Mouse (Mus musculus) midbrain, embryonic 14.5 days (tissue): ENCODE data around the gene Sytl1. TPM values are rescaled to one million over a fixed set of nuclear protein-coding genes. Genes with fewer than 3 reads are reported as not detected.

ENCODE experiments used
- ATAC-seq: fragments of 200-750 bp; cut with Nextera tagmentation; 2 replicates; pipeline ENCODE4 v1.8.0; 2017; ENCODE audit warnings: moderate number of reproducible peaks, moderate library complexity; ENCODE audit not compliant: low FRiP score, low TSS enrichment
- DNase-seq: peaks from one replicate; pipeline ENCODE4 v3.0.0-alpha.2; 2015
- H3K27ac ChIP-seq: fragments of 300-500 bp; sonication (generic); replicated peaks from 2 replicates; pipeline ENCODE4 v1.5.1; 2014; ENCODE audit warnings: mild to moderate bottlenecking, low read depth, low read length, moderate library complexity
- H3K27me3 ChIP-seq: fragments of 300-500 bp; sonication (generic); 2 replicates; pipeline ENCODE4 v1.6.1; 2014; ENCODE audit warnings: low read length, control low read depth, mixed read lengths; ENCODE audit not compliant: control insufficient read depth, insufficient read depth
- H3K36me3 ChIP-seq: fragments of 300-500 bp; sonication (generic); 2 replicates; pipeline ENCODE4 v1.6.1; 2014; ENCODE audit warnings: low read length, control low read depth; ENCODE audit not compliant: control insufficient read depth, insufficient read depth
- H3K4me1 ChIP-seq: fragments of 300-500 bp; sonication (generic); 2 replicates; pipeline ENCODE4 v1.6.1; 2014; ENCODE audit warnings: mild to moderate bottlenecking, antibody characterized with exemption, low read length, control low read depth; ENCODE audit not compliant: control insufficient read depth, insufficient read depth
- H3K4me2 ChIP-seq: fragments of 300-500 bp; sonication (generic); 2 replicates; pipeline ENCODE4 v1.6.1; 2014; ENCODE audit warnings: mild to moderate bottlenecking, low read length, moderate library complexity
- H3K4me3 ChIP-seq: fragments of 300-500 bp; sonication (generic); replicated peaks from 2 replicates; pipeline ENCODE4 v1.5.1; 2014; ENCODE audit warnings: low read depth, low read length
- H3K9ac ChIP-seq: fragments of 300-500 bp; sonication (generic); replicated peaks from 2 replicates; pipeline ENCODE4 v1.6.1; 2014; ENCODE audit warnings: mild to moderate bottlenecking, low read length, moderate library complexity
- H3K9me3 ChIP-seq: fragments of 300-500 bp; sonication (generic); 2 replicates; pipeline ENCODE4 v1.6.1; 2016; ENCODE audit warnings: low read length, control low read depth, mixed read lengths; ENCODE audit not compliant: control insufficient read depth
- WGBS: fragments of 180-500 bp; shearing (Covaris S2); extraction: QIAGEN DNeasy Blood & Tissue Kit; methylation state at CpG from one replicate; pipeline ENCODE4 v1.1.7; 2014; 5-methylcytosine and 5-hydroxymethylcytosine counted together
- polyA plus RNA-seq: library from polyadenylated mRNA; unstranded; fragments of >200 nt; fragmentation: Nextera tagmentation; extraction: Ambion mirVana; gene quantifications from 2 replicates; pipeline ENCODE4 v1.2.1, GENCODE M21; 2014

Gene Sytl1
- polyA plus RNA-seq, 1 experiment from 2014 or later, result 0.25 TPM

GRCm38 (mm10) chr4:133270929-133271328, 8.0 kb upstream of the Sytl1 start:
- Histone ChIP-seq H3K9ac (no peak overlapping the region), H3K4me1 (peaks cover 2% of the 10 kb centered on the region; the same call in 1 of the 2 replicates), H3K27ac (no peak overlapping the region), H3K4me3 (no peak overlapping the region), H3K9me3 (no peaks in the 10 kb centered on the region), H3K36me3 (peaks cover 50% of the 10 kb centered on the region), H3K4me2 (no peak overlapping the region), H3K27me3 (no peaks in the 10 kb centered on the region)
- no peak for ATAC-seq
- DNase-seq, result no peak
- 93% methylated on average over 9 of the region's 9 CpGs for WGBS

DNA sequence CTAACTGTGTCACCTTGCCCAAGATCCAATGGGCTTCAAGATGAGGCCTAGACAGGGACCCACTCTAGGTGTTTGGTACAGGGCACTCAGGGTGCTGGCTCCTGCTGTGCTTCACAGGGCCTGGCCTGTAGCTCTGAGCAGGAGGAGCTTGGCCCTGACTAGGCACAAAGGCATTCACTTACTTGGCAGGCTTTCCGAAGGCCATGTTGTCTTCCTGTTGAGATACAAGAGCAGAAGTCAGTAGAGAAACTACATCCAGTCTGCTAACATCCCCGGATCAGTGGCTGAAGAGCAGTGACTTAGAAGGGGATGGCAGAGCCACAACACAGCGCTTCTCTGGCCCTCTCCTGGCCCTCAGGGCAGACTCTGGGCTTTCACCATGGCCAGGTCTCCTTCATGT, 6.7 kb upstream of the Sytl1 start:
- Histone ChIP-seq H3K27ac (no peak overlapping the region), H3K36me3 (peaks cover 62% of the 10 kb centered on the region), H3K9me3 (0 out of 2 replicates have a peak, but pooled peaks cover under 1% of the 10 kb centered on the region), H3K9ac (no peak overlapping the region), H3K27me3 (no peaks in the 10 kb centered on the region), H3K4me2 (no peak overlapping the region), H3K4me1 (no peaks in the 10 kb centered on the region), H3K4me3 (no peak overlapping the region)
- WGBS, result 93% methylated on average over 3 of the region's 3 CpGs
- ATAC-seq, result no peak
- no peak for DNase-seq

DNA sequence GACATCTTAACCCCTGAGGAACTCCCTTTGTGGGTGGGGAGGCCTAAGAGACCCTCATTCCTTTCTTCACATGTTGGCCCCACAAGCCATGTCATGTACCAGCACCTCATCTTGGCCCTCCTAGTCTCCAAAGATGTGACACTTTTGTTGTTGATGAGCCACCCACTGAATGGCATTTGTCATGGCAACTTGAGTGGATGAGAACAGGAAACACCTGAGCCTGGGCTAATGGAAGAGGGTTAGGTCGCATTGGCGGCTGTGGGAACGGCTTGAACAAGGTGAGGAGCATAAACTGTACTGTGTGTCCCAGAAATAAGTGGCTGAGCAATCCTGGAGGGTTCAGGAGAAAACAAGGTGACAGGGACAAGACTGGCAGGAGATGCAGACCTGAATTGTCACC, 6.0 kb upstream of the Sytl1 start:
- no peak overlapping the region for H3K4me2 ChIP-seq
- peaks cover 65% of the 10 kb centered on the region for H3K36me3 ChIP-seq
- ATAC-seq (no peak), DNase-seq (no peak)
- no peaks in the 10 kb centered on the region for H3K27me3 ChIP-seq
- 0 out of 2 replicates have a peak, but pooled peaks cover 4% of the 10 kb centered on the region for H3K9me3 ChIP-seq
- WGBS, result 98% methylated on average over 3 of the region's 3 CpGs
- no peak overlapping the region for H3K27ac ChIP-seq
- H3K4me1 ChIP-seq, result no peaks in the 10 kb centered on the region
- no peak overlapping the region for H3K9ac ChIP-seq
- no peak overlapping the region for H3K4me3 ChIP-seq

GRCm38 (mm10) chr4:133266248-133266880, 3.5 kb upstream of the Sytl1 start:
- Histone ChIP-seq H3K4me1 (no peaks in the 10 kb centered on the region), H3K4me2 (no peak overlapping the region), H3K9ac (no peak overlapping the region), H3K4me3 (no peak overlapping the region), H3K36me3 (peaks cover 65% of the 10 kb centered on the region), H3K27me3 (no peaks in the 10 kb centered on the region), H3K27ac (no peak overlapping the region), H3K9me3 (0 out of 2 replicates have a peak, but pooled peaks cover 4% of the 10 kb centered on the region)
- 92% methylated on average over 12 of the region's 12 CpGs for WGBS
- no peak for DNase-seq
- ATAC-seq, result no peak

GRCm38 (mm10) chr4:133265759-133266158, 2.8 kb upstream of the Sytl1 start:
- no peak overlapping the region for H3K4me3 ChIP-seq
- no peak for ATAC-seq
- no peaks in the 10 kb centered on the region for H3K4me1 ChIP-seq
- H3K4me2 ChIP-seq, result no peak overlapping the region
- no peak overlapping the region for H3K9ac ChIP-seq
- H3K27ac ChIP-seq, result no peak overlapping the region
- DNase-seq, result no peak
- H3K9me3 ChIP-seq, result 0 out of 2 replicates have a peak, but pooled peaks cover 4% of the 10 kb centered on the region
- no peaks in the 10 kb centered on the region for H3K27me3 ChIP-seq
- peaks cover 65% of the 10 kb centered on the region for H3K36me3 ChIP-seq
- 96% methylated on average over 4 of the region's 4 CpGs for WGBS

DNA sequence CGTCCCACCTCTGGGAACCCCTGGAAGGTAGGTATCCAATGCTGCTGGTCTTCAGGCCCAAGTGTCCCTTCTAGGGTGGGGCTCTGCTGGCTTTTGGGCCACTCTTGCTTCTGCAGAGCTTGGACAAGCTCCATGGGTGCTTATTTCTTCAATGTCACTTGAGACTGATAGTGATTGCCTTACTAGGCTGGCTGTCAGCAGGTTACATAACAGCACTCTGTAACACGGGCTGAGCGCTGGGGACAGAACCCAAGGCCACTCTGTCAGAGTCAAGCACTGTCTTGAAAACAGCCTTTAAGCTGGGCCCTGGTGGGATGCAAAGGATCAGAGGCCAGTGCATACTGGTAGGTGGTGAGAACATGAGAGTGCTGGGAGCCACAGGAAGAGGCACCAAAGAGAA, 2.4 kb upstream of the Sytl1 start:
- no peak for DNase-seq
- no peak overlapping the region for H3K9ac ChIP-seq
- no peak overlapping the region for H3K4me3 ChIP-seq
- H3K27me3 ChIP-seq, result no peaks in the 10 kb centered on the region
- H3K27ac ChIP-seq, result no peak overlapping the region
- no peak overlapping the region for H3K4me2 ChIP-seq
- peaks cover 61% of the 10 kb centered on the region for H3K36me3 ChIP-seq
- H3K9me3 ChIP-seq, result 0 out of 2 replicates have a peak, but pooled peaks cover 4% of the 10 kb centered on the region
- H3K4me1 ChIP-seq, result no peaks in the 10 kb centered on the region
- no peak for ATAC-seq
- WGBS, result 92% methylated on average over 3 of the region's 3 CpGs

DNA sequence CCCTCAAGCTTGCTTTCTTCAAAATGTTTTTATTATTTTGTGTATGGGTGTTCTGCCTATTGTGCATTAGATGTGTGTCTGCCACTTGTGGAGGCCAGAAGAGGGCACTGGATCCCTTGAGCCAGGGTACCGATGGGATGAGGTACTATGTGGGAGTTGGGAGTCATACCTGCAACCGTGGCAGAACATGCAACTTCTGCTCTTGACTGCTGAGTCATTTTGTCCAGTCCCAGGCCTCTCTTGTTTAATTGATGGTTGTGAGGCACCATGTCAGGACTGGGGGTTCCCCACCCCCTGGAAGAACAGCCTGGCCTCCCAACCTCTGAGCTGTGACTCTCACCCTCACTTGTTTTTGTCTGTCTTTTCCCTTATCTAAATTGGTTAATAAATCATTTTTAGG, 1.6 kb upstream of the Sytl1 start:
- Histone ChIP-seq H3K9me3 (0 out of 2 replicates have a peak, but pooled peaks cover 4% of the 10 kb centered on the region), H3K27me3 (no peaks in the 10 kb centered on the region), H3K27ac (no peak overlapping the region), H3K9ac (no peak overlapping the region), H3K4me1 (no peaks in the 10 kb centered on the region), H3K4me2 (no peak overlapping the region), H3K36me3 (peaks cover 54% of the 10 kb centered on the region), H3K4me3 (no peak overlapping the region)
- ATAC-seq (no peak), DNase-seq (no peak)
- 98% methylated on average over 2 of the region's 2 CpGs for WGBS

DNA sequence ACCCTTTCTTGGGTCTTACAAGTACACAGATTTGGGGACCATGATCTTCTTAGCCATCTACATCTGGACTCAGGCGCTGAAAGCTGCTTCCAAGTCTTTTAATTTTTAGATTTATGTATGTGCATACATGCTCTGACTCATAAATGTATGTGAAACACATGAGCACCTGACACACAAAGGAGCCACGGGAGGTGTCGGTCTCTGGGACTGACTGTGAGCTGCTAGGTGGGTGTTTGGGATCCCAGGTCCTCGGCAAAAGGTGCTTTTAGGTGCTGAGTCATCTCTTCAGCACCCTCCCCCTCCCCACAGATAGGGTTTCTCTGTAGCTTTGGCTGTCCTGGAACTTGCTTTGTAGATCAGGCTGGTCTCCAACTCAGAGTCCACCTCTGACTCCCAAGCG, 843 bp upstream of the Sytl1 start:
- peaks cover 46% of the 10 kb centered on the region for H3K36me3 ChIP-seq
- WGBS, result 91% methylated on average over 5 of the region's 5 CpGs

GRCm38 (mm10) chr4:133262375-133262765, 543 bp downstream of the Sytl1 start:
- Histone ChIP-seq H3K4me1 (no peaks in the 10 kb centered on the region), H3K4me3 (no peak overlapping the region), H3K27me3 (no peaks in the 10 kb centered on the region), H3K36me3 (peaks cover 32% of the 10 kb centered on the region), H3K27ac (no peak overlapping the region), H3K9me3 (0 out of 2 replicates have a peak, but pooled peaks cover 4% of the 10 kb centered on the region), H3K4me2 (no peak overlapping the region), H3K9ac (no peak overlapping the region)
- ATAC-seq (no peak), DNase-seq (no peak)
- 69% methylated on average over 7 of the region's 7 CpGs for WGBS

More for the DNA sequence above, 843 bp upstream of the Sytl1 start:
- no peak for ATAC-seq
- Histone ChIP-seq H3K9ac (no peak overlapping the region), H3K4me3 (no peak overlapping the region), H3K4me1 (no peaks in the 10 kb centered on the region), H3K27me3 (no peaks in the 10 kb centered on the region), H3K4me2 (no peak overlapping the region), H3K27ac (no peak overlapping the region), H3K9me3 (0 out of 2 replicates have a peak, but pooled peaks cover 4% of the 10 kb centered on the region)
- no peak for DNase-seq
